Mouse (Mus musculus) adipocyte (in vitro differentiated cells): ENCODE measurements around the gene Pelo.

Source experiments
- DNase-seq: peaks from one replicate; pipeline ENCODE4 v3.0.0-alpha.2; 2016; ENCODE audit warnings: low spot score

Gene Pelo

DNA sequence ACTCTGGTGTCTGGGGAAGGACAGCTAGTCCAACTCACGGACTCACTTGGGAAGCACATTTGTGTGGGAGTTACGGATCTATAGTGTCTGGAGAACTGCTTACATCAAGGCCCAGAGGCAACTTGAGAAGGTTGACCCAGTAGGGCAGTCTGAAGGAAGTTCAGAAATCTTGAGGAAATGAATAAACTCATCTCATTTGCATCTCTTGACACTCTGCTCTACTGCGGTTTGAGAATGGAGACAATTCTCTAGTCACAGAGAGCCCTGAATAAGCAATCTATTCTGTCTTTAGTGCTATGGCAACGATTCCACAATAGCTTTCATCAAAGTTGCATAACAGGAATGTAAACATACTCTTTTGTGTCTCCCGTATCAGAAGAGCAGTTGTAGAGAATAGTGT is 7.0 kb upstream of the Pelo start:
- DNase-seq, result no peak

GRCm38 (mm10) chr13:115096216-115096615 is 6.2 kb upstream of the Pelo start:
- DNase-seq, result peak; percentile 27

DNA sequence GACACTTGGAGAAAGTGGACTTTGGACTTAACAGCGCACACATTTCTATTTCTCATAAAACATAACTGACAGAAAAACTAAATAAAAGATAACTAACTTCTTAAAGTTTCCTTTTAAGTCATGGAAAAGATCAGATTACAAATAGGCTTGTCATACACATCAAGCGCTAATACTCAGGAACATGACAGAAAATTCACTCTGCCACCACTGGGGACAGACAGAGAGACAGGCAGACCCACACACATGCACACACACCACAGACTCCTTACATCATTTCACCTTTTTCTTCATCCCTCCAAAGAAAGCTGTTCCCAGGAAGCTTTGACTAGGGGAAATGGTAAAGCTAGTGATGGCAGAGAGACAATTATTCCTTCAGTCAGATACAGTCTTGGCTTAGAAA is 5.4 kb upstream of the Pelo start:
- peak; percentile 26 for DNase-seq

DNA sequence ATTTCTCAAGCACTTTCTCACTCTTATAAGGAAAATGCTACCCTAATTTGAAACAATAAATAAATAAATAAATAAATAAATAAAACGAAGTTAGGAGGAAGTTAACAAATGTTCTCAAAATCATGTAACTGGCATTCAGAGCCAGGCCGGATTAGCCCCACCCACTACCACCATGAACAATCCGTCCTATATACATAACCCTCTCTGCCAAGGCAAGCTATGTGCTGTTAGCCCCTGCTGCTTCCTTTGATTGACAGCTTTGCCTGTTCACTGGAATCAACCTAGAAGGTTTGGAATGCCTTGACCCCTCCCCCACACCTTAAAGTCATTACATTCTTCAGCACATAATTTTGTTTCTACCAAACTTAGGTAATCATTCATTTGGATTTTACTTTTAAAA is 1.5 kb upstream of the Pelo start:
- no peak for DNase-seq

- DNase-seq, result no peak
Measured at GRCm38 (mm10) chr13:115090977-115091445, 1.0 kb upstream of the Pelo start.

- DNase-seq, result no peak
Measured at GRCm38 (mm10) chr13:115089395-115090025, 476 bp downstream of the Pelo start.

- no peak for DNase-seq
Measured at GRCm38 (mm10) chr13:115089020-115089394, 979 bp downstream of the Pelo start.

- DNase-seq, result no peak
Measured at GRCm38 (mm10) chr13:115085974-115086373, 4.0 kb downstream of the Pelo start.

- DNase-seq, result no peak
Measured at GRCm38 (mm10) chr13:115082339-115082738, 7.6 kb downstream of the Pelo start.

DNA sequence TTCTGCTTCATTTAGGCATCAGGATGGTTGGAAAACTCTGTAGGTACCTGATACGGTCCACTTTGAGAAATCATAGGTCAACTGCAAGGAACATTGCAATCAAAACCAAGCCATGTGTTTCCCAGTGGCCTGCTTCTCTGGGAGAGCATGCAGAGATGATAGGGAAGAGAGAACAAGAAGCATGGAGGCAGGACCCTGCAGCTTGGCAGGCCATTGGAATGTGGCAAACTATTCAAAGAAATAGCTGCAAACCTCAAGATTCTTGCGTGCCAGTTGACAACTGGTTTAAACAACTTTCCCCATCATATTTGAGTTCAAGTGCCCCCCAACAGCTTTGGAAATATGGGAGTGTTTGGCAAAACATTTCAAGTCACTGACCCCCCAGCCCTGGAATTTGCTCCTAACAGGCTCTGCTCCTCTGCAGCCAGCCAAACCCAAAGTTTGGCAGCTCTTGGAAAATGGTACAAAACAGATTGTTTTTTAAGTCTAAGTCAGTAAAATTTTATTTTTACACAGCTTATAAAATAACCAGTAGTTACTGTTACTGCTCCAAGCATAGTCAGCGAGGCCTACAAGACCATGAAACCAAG is 9.9 kb downstream of the Pelo start:
- DNase-seq, result no peak

- DNase-seq, result no peak
Measured at GRCm38 (mm10) chr13:115078997-115079685, 10.8 kb downstream of the Pelo start.

DNA sequence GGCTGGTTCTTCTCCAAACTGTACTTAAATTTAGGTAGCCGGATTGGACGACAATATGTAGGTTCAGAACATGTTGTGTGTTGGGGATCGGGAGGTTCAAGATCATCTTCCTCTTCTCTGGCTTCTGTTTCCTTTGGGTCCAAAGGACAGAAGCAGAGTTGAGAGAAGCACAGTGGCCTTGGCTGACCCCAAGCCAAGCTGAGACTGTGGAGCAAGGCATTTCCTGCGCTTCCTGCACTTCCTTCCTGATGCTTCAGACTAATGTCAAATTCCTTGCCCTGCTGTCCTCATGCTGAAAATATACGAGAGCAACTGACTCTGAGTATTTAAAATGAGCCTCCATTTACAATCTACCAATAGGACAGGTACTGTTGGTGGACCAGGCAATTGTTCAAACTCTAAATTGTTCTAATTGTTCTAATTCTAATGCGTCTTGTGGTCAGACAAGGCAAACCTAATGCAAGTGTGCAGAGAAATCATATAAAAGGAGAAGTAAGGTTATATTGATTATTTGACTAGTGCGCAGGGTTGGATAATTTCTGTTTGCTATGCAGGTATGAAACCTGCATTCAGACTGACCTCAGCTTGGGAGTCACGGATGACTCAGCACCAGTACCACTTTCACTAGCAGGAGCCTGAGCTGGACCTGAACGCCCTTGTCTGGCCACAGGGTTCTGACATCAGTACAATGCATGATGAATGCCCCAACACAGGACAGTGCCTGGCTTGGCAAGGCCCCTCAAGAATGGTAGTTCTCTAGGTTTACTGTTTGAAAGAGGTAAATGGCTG is 12.4 kb downstream of the Pelo start:
- DNase-seq, result no peak

DNA sequence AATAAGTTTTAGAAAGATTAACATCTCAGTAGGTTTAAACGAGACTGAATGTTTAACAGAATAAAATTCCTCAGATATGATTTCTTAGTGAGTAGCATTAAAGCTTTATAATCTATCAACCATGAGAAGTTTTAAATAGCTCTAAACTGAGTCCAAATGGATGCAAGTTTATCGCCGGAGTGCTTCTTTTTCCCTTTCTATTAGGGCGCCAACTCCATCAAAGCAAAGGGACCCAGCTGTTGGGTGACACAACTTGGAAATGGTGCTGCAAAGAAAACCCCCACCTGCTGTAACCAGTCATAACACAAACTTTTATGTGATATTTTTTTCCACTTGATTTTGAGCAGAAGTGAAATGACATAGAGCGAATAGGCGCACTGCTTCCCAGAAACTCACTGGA is 17.6 kb downstream of the Pelo start:
- DNase-seq, result no peak

GRCm38 (mm10) chr13:115071431-115071830 is 18.6 kb downstream of the Pelo start:
- peak; percentile 22 for DNase-seq

DNA sequence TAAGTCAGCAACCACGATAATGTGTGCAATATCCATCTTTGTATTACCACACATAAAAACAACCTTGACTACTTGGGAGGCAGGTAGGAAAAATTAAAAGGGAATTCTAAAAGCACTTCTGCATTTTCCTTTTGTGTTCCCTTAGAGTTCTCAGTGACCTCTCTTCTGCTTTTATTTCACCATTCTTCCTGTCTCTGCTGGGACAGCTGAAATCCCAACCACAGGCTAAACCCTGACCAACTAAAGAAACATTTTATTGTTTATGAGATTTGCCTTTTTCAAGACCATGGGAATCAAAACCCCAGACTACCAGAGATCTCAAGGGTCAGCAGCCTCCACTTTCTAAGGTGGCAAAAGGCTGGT is 22.0 kb downstream of the Pelo start:
- peak; percentile 48 for DNase-seq

DNA sequence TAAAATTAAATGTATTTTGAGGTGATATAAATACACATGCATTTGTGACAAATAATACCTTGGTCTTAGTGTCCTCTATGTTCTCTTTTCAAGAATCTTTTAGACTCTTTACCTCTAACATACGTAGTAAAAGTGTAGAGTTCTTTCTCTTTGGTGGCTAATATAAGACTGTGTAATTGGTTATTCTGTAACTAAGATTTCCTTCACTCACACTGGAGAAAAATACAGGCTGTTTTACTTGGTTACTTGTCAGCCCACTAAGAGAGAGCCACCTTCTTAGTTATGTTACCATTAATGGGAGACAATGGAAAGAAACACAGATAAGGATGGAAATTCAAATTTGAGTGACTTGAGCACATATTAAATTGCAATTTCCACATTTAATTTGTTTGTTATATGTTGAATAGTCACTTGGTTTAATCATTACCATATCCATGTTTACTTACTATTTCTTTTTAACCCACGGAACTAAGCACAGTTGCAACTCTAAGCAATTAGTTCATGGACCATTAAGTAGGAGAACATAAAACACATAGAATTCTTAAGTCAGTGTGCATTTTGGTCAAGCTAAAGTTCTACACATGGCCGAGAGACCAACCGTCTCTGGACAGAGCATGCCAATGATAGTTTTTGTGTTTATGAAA is 22.5 kb downstream of the Pelo start:
- no peak for DNase-seq

DNA sequence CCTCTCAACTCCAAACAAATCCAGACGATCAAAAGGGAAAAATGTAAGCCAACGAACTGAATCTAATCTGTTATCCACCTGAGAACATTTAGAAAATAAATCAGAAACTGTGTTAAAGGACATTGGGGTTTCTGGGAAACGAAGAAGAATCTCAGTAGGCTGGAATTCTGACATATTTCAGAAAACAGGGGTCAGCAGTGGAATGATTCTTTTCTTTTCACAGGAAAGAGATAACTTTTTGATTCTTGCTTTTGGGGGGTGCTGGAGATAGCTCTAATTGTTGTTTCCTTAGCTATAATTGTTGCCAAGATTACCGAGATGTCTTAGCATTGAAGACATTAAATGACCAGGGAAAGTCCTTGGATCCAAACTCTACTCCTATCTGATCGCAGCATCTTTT is 32.4 kb downstream of the Pelo start:
- DNase-seq, result no peak

GRCm38 (mm10) chr13:115054783-115055182 is 35.2 kb downstream of the Pelo start:
- DNase-seq, result no peak

DNA sequence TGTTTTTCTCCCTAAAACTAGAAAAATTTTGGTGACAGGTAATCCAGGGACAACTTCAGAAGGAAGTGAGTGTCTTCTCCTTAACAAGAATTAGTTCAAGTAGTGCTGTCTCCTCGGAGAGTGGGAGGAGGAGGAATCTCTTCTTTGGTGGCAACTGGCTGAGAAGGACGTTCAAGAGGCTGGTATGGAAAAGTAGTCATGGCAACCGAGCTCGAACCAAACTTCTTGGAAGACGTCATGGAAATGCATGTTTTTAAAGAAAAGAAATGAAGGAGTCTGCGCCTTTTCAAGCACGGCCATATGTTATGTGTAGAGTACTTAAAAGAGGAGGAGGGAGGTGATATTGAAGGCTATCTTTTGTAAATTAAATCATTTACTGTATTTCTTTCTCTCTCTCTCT is 37.4 kb downstream of the Pelo start:
- no peak for DNase-seq

DNA sequence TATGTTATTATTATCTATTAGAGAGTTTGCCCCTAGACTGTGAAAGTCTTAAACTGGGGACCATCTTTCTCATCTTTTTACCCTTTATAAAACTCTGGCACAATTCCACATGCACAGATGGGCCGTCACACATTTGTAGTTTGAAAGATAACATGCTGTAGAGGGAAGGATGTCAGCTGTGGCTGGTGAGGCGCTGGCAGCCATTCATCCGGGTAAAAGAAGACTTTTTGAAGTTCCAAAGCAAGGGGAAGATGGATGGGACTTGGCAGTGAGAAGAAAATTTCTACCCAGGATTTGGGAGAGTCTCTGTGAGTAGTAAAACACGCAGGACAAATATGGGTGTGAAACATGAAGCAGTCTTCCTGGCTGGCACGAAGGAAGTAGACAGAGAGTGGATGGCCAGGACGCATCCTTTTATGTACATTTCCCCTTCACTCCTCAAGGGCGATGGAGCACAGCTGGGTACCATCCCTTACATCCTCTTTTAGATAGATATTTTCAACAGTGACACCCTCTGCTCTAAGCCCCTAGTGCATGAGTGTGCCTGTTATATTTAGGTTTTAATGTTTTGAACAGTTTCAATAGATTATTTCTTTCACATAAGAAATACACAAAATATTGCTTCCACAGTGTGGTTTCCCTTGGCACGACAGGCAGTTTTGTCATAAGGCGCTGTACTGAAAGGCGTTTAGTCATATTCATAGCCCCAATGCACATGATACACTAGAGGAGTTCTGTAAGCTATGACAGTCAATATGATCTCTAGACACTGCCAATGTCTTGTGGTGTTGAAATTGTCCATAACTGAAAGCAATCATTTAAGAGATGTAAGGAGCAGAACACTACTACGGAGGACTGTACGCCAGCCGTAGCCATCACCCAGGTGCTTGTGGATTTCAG is 39.1 kb downstream of the Pelo start:
- no peak for DNase-seq

DNA sequence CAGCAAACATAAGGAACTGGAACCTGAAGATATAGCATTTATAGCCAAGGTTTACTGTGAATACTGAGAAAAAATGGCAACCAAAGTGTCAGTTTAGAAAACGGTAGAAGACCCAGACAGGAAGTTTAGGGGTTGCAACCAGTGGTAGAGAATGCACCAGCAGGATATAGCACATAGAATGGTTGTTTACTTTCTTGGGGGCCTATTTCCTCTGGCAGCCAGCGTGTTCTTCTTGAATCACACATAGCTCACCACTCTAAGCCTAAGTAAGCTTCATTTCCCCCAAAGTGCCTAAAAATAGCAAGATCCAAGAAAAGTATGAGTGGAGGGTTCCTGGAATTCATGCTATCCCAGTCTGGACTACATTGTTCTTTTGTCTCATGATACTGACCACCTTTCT is 47.3 kb downstream of the Pelo start:
- no peak for DNase-seq
